27 mouse cellular contexts compared by ENCODE assay signal in genomic region chr2:114796630-114797290, GRCm38 (mm10).
DNase-seq lines count a peak whose midpoint lies in the region; ATAC-seq and TF ChIP-seq lines count a peak whose summit lies in the region.
"Had no signal": no experiment of that assay in that cellular context is flagged by ENCODE, and none has a peak within 500 bp of the region (broad histone marks: within the 10 kb centered on the region; RNA-seq: fewer than 3 reads in every experiment).

No protein-coding gene starts in this region.

- H3K36me3 ChIP-seq in C2C12 (ENCODE audit: control insufficient read depth, insufficient read depth), result no peaks in the 10 kb centered on the region
- H3K36me3 ChIP-seq in forebrain, postnatal 0 days (ENCODE audit: insufficient read depth), result no peaks in the 10 kb centered on the region
- H3K36me3 ChIP-seq: intestine, embryonic 15.5 days; limb, embryonic 15.5 days; liver, embryonic 15.5 days; lung, embryonic 15.5 days; midbrain, embryonic 15.5 days; neural tube, embryonic 13.5 days had no signal

- no peak overlapping the region for H3K9ac ChIP-seq in forebrain, postnatal 0 days
- H3K9ac ChIP-seq: intestine, embryonic 15.5 days; limb, embryonic 15.5 days; liver, embryonic 15.5 days; lung, embryonic 15.5 days; midbrain, embryonic 15.5 days; neural tube, embryonic 13.5 days had no signal

- peak; percentile 43; the same call in 1 of the 2 replicates for ATAC-seq in forebrain, postnatal 0 days
- ATAC-seq: hindbrain, embryonic 16.5 days; intestine, embryonic 15.5 days had no signal

- TF ChIP-seq CTCF in left cerebral cortex, adult 2 months (IDR thresholded peaks at IDR 0.05), result no peak
- TF ChIP-seq CTCF in C2C12 (IDR thresholded peaks at IDR 0.05; ENCODE audit: control insufficient read depth, insufficient read depth, insufficient read length), result no peak
- TF ChIP-seq CTCF in forebrain, postnatal 0 days (IDR thresholded peaks at IDR 0.05; ENCODE audit: low read depth), result no peak

- H3K79me2 ChIP-seq in C2C12 (ENCODE audit: control insufficient read depth, insufficient read depth), result no peaks in the 10 kb centered on the region

- WGBS in forebrain, postnatal 0 days, result 67% methylated on average over 6 of the region's 6 CpGs

- no peak overlapping the region for H3K4me3 ChIP-seq in left cerebral cortex, adult 2 months
- H3K4me3 ChIP-seq in C2C12 (ENCODE audit: insufficient read depth, poor library complexity, severe bottlenecking), result no peak overlapping the region
- no peak overlapping the region for H3K4me3 ChIP-seq in forebrain, postnatal 0 days (ENCODE audit: low read depth, low read length)
- H3K4me3 ChIP-seq: intestine, embryonic 15.5 days; limb, embryonic 15.5 days; liver, embryonic 15.5 days; lung, embryonic 15.5 days; megakaryocyte, embryonic 14.5 days; midbrain, embryonic 15.5 days; neural tube, embryonic 13.5 days had no signal

- H3K4me2 ChIP-seq in forebrain, postnatal 0 days (ENCODE audit: low read depth), result no peak overlapping the region
- H3K4me2 ChIP-seq: intestine, embryonic 15.5 days; limb, embryonic 15.5 days; liver, embryonic 15.5 days; lung, embryonic 15.5 days; midbrain, embryonic 15.5 days; neural tube, embryonic 13.5 days had no signal

- H3K4me1 ChIP-seq in forebrain, postnatal 0 days (ENCODE audit: insufficient read depth), result no peaks in the 10 kb centered on the region
- H3K4me1 ChIP-seq: intestine, embryonic 15.5 days; limb, embryonic 15.5 days; liver, embryonic 15.5 days; lung, embryonic 15.5 days; midbrain, embryonic 15.5 days; neural tube, embryonic 13.5 days had no signal

- intact Hi-C loops in left cerebral cortex, adult 2 months (cut with DNase I), result loop anchor here (1.0 kb wide), 1 partner anchor 142 kb away; the partner anchor contains the start of gene Dph6

- peak overlapping the region; percentile 13 for H3K27ac ChIP-seq in left cerebral cortex, adult 2 months
- H3K27ac ChIP-seq in forebrain, postnatal 0 days (ENCODE audit: low read depth, low read length), result 0 out of 2 replicates have a peak overlapping the region, but pooled peaks have one; percentile 21
- H3K27ac ChIP-seq: intestine, embryonic 15.5 days; limb, embryonic 15.5 days; liver, embryonic 15.5 days; lung, embryonic 15.5 days; midbrain, embryonic 15.5 days; neural tube, embryonic 13.5 days had no signal

- no peak overlapping the region for H3ac ChIP-seq in C2C12 (ENCODE audit: control insufficient read depth, insufficient read length, low read depth)

- H3K9me3 ChIP-seq in forebrain, postnatal 0 days (ENCODE audit: low read length), result no peaks in the 10 kb centered on the region
- H3K9me3 ChIP-seq: intestine, embryonic 15.5 days; limb, embryonic 15.5 days; liver, embryonic 15.5 days; lung, embryonic 15.5 days; midbrain, embryonic 15.5 days; neural tube, embryonic 13.5 days had no signal

- peak; percentile 4 to 6 for DNase-seq in frontal cortex, postnatal 36 days (ENCODE audit: low spot score in 2 of 2)
- DNase-seq in frontal cortex, postnatal 10 days (ENCODE audit: low spot score in 2 of 2), result no peak
- no peak for DNase-seq in left cerebral cortex, adult 2 months (ENCODE audit: extremely low spot score in 1 of 2, low spot score in 2 of 2)
- DNase-seq in left cerebral cortex, adult 8-10 months (ENCODE audit: low spot score in 2 of 2), result no peak
- peak; percentile 6 for DNase-seq in forebrain, postnatal 0 days
- no peak for DNase-seq in liver
- DNase-seq: adrenal gland, postnatal 10 days; cerebellum, adult 11 months; cerebellum, postnatal 14 days; gastrocnemius, postnatal 10 days; kidney, adult 8-10 months; kidney, postnatal 14 days; left cerebral cortex, postnatal 4 days; lung, postnatal 36 days; retina, postnatal 1 day; right cerebral cortex, postnatal 4 days; thymus, adult 2 months; thymus, postnatal 4 days had no signal

- H3K27me3 ChIP-seq in C2C12 (ENCODE audit: control insufficient read depth, insufficient read depth, insufficient read length), result no peaks in the 10 kb centered on the region
- no peaks in the 10 kb centered on the region for H3K27me3 ChIP-seq in forebrain, postnatal 0 days (ENCODE audit: insufficient read depth, low read length)
- H3K27me3 ChIP-seq: intestine, embryonic 15.5 days; limb, embryonic 15.5 days; liver, embryonic 15.5 days; lung, embryonic 15.5 days; megakaryocyte, embryonic 14.5 days; midbrain, embryonic 15.5 days; neural tube, embryonic 13.5 days had no signal

- H3K79me3 ChIP-seq in C2C12 (ENCODE audit: low read depth), result no peaks in the 10 kb centered on the region

TF ChIP-seq in C2C12, 6 proteins besides CTCF, POLR2A, EP300 and RAD21:
- TF ChIP-seq MAX (IDR thresholded peaks at IDR 0.05) (no peak), USF1 (IDR thresholded peaks at IDR 0.05; ENCODE audit: low read depth) (peak; percentile 54), MYOG (IDR thresholded peaks at IDR 0.05; ENCODE audit: control insufficient read depth, extremely low read depth, insufficient read length) (no peak)

Comparison
In these comparisons a context has a peak if more than half of its experiments do, and no peak if none do; other contexts are left out.
1. DNase-seq: peak in frontal cortex, postnatal 36 days (2 of 2) and forebrain, postnatal 0 days (single experiment); none in frontal cortex, postnatal 10 days (0 of 2), left cerebral cortex, adult 2 months (0 of 2), left cerebral cortex, adult 8-10 months (0 of 2) and liver (single experiment).